Mouse (Mus musculus) testis, postnatal 10 days (tissue): Measurements from ENCODE around the gene Slc11a1.
A peak's percentile ranks its signal among the peaks of the same experiment; 100 is the strongest.
"Not testable (repeated sequence)": the region's sequence is repeated elsewhere in the genome, so short reads cannot be mapped to it uniquely, and the experiment has no call there.

Experiments
- DNase-seq: peaks from one replicate; pipeline ENCODE4 v3.0.0; 2021; ENCODE audit warnings: low spot score

Slc11a1 gene

GRCm38 (mm10) chr1:74387386-74387988, 12.5 kb downstream of the Slc11a1 start:
- DNase-seq = no peak

- DNase-seq = no peak
Measured at GRCm38 (mm10) chr1:74388398-74388920, 13.5 kb downstream of the Slc11a1 start.

- DNase-seq = peak; percentile 59
Measured at GRCm38 (mm10) chr1:74389831-74390286, 14.9 kb downstream of the Slc11a1 start.

GRCm38 (mm10) chr1:74390287-74390906, 15.4 kb downstream of the Slc11a1 start:
- peak; percentile 87 for DNase-seq

GRCm38 (mm10) chr1:74390924-74391748, 16.1 kb downstream of the Slc11a1 start, which contains the start of gene Ctdsp1:
TSS of gene Ctdsp1 (plus strand) at chr1:74391509.
- peak; percentile 97 for DNase-seq

GRCm38 (mm10) chr1:74391844-74392441, 16.9 kb downstream of the Slc11a1 start:
- DNase-seq = peak; percentile 91

GRCm38 (mm10) chr1:74392446-74392994, 17.5 kb downstream of the Slc11a1 start:
- peak; percentile 60 for DNase-seq

- DNase-seq = no peak
Measured at GRCm38 (mm10) chr1:74393010-74393409, 18.0 kb downstream of the Slc11a1 start.

- DNase-seq = no peak
Measured at GRCm38 (mm10) chr1:74393697-74394096, 18.7 kb downstream of the Slc11a1 start.

- DNase-seq = no peak
Measured at GRCm38 (mm10) chr1:74394311-74394710, 19.3 kb downstream of the Slc11a1 start.

- no peak for DNase-seq
Measured at GRCm38 (mm10) chr1:74394858-74395257, 19.9 kb downstream of the Slc11a1 start.

- DNase-seq = no peak
Measured at GRCm38 (mm10) chr1:74395290-74395689, 20.3 kb downstream of the Slc11a1 start.

- not testable (repeated sequence) for DNase-seq
Measured at GRCm38 (mm10) chr1:74396456-74397222, 21.6 kb downstream of the Slc11a1 start.

GRCm38 (mm10) chr1:74397268-74397918, 22.4 kb downstream of the Slc11a1 start:
- DNase-seq = peak; percentile 99

GRCm38 (mm10) chr1:74397919-74398451, 23.0 kb downstream of the Slc11a1 start:
- DNase-seq = peak; percentile 81

GRCm38 (mm10) chr1:74400531-74400930, 25.5 kb downstream of the Slc11a1 start:
- no peak for DNase-seq

- no peak for DNase-seq
Measured at GRCm38 (mm10) chr1:74401015-74401702, 26.2 kb downstream of the Slc11a1 start.

GRCm38 (mm10) chr1:74404206-74404605, 29.2 kb downstream of the Slc11a1 start:
- DNase-seq = no peak
